Mouse (Mus musculus): ENCODE measurements around the gene Abi3bp.

- TF ChIP-seq MYOD1 (IDR thresholded peaks at IDR 0.05; ENCODE audit: control insufficient read depth in 1 of 3, insufficient read length in 2 of 3, low read depth in 2 of 3) (no peak), POLR2A (IDR thresholded peaks at IDR 0.05; ENCODE audit: insufficient read length, low read depth) (no peak), TCF12 (IDR thresholded peaks at IDR 0.05; ENCODE audit: insufficient read depth, poor library complexity, severe bottlenecking) (no peak), TCF3 (IDR thresholded peaks at IDR 0.05; ENCODE audit: insufficient read length, low read depth) (no peak), E2F4 (IDR thresholded peaks at IDR 0.05; ENCODE audit: insufficient read depth) (no peak), USF1 (IDR thresholded peaks at IDR 0.05; ENCODE audit: low read depth) (no peak), POLR2AphosphoS2 (IDR thresholded peaks at IDR 0.05; ENCODE audit: insufficient read length, low read depth) (no peak), MYOG (IDR thresholded peaks at IDR 0.05; ENCODE audit: control insufficient read depth in 1 of 3, insufficient read depth in 1 of 3, insufficient read length in 2 of 3, low read depth in 2 of 3) (no peak), MAX (IDR thresholded peaks at IDR 0.05; ENCODE audit: low read depth) (no peak)
These were observed 218.8 kb downstream of the Abi3bp start for GRCm38 (mm10) chr16:56696448-56696847.
